Mouse (Mus musculus): ENCODE measurements around the gene Sfxn1. TPM values are rescaled to one million over a fixed set of nuclear protein-coding genes. Genes with fewer than 3 reads are reported as not detected.

The Sfxn1 gene
- polyA plus RNA-seq, 3 experiments from 2014 or later, result 45.6 to 67.6 (median 47.3) TPM

GRCm38 (mm10) chr13:54143788-54144187, 72.1 kb downstream of the Sfxn1 start:
- ATAC-seq, result no peak

DNA sequence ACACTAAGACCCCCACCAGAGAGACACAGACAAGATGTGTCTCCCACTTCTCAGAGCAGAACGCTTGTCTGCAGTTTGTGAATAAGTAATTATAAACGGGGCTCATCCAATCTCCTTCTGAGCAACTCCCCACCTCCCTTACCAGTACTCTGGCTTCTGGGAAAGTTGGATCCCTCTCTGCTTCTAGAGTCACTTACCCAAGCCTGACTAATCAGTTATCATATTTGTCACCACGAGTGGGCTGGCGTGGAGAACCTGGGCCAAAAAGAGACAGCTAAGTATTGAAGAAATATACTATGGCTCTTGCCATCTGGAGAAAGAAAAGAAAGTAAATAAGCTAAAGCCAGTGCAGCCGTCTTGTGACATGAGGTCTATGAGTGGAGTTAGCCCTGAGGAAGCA, 73.0 kb downstream of the Sfxn1 start:
- ATAC-seq, result no peak

DNA sequence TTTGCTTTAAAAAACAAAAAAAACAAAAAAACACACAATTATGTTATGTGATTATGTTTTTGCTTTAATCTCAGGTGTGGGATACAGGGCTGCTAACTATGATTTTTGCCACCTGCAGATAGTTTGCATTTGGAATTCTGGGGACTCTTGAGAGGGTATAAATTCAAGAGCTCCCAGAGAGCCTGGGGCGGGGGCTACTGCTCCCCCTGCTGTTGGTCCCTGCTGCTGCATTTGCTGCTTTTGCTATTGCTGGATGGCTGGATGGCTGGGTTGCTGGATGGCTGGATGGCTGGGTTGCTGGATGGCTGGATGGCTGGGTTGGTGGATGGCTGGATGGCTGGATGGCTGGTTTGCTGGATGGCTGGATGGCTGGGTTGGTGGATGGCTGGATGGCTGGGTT, 75.7 kb downstream of the Sfxn1 start:
- ATAC-seq, result no peak

GRCm38 (mm10) chr13:54152421-54152820, 80.8 kb downstream of the Sfxn1 start:
- ATAC-seq, result no peak

- ATAC-seq, result no peak
Observed at GRCm38 (mm10) chr13:54152911-54153310, 81.2 kb downstream of the Sfxn1 start.

- ATAC-seq, result no peak
Observed at GRCm38 (mm10) chr13:54153672-54154218, 82.1 kb downstream of the Sfxn1 start.

- no peak for ATAC-seq
Observed at GRCm38 (mm10) chr13:54155822-54156221, 84.2 kb downstream of the Sfxn1 start.

Other genes starting within 250 kb of the Sfxn1 start
- under 1 TPM in 1 of 3 experiments, not detected in 2; 0.09 TPM for gene Drd1, start 16.2 kb upstream of the Sfxn1 start, polyA plus RNA-seq (2017; shearing (Covaris generic))
- gene Hrh2, start 120.3 kb downstream of the Sfxn1 start, polyA plus RNA-seq (2017; shearing (Covaris generic)), result 10 to 100 TPM in 2 of 3 experiments, 1 to 10 TPM in 1; 8.5 to 13.7 (median 12.3) TPM